Mouse (Mus musculus): ENCODE results near the gene Gm49395.

DNA sequence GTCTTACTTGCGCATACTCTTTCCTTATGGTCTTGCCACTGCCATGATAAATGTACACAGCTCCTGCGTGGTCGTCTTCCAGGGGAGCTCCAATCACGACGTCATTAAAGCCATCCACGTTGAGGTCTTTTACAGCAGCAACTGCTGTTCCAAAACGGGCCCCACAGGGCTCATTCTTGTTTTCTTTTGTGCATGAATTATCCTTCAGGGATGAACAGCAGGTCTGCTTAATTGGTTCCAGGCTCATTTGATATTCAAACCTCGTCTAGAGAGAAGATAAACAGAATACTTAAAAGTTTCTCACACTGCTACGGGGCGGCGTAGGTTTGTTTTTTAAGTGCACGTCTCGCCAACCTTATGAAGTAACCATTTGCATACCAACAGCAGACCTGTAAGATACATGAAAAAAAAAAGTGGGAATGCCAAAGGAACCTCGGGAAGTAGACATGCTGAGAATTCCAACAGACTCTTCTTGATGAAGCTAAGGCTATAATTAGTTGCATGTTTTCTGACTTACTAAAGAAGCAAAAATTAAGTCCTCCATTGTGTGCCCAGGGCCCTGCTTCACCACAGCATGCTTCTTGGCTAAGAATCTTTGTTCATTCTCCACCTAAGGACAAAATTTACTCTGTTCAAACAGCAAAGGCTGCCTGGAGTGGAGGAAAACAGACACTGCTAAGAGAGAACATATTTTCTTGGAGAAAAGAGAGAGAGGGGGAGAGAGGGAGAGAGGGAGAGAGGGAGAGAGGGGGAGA is 109.3 kb downstream of the Gm49395 start:
- TF ChIP-seq CTCF (IDR thresholded peaks at IDR 0.05; ENCODE audit: control insufficient read depth, insufficient read depth, low read length) = no peak
- no peak for TF ChIP-seq POLR2A (IDR thresholded peaks at IDR 0.05; ENCODE audit: borderline replicate concordance, control insufficient read depth, low read depth, low read length)
